Mouse (Mus musculus): ENCODE measurements around the gene Slc26a1. TPM values are rescaled to one million over a fixed set of nuclear protein-coding genes. Genes with fewer than 3 reads are reported as not detected.

The Slc26a1 gene
- polyA plus RNA-seq, 1 experiment from 2014 or later = 0.81 TPM

- Histone ChIP-seq H3K4me3 (no peak overlapping the region), H3K27ac (peak overlapping the region; percentile 22; the same call in 1 of the 2 replicates), H3K27me3 (no peaks in the 10 kb centered on the region), H3K9me3 (no peaks in the 10 kb centered on the region), H3K4me1 (peaks cover 44% of the 10 kb centered on the region), H3K9ac (no peak overlapping the region), H3K36me3 (peaks cover 49% of the 10 kb centered on the region), H3K4me2 (no peak overlapping the region)
- no peak; the same call in 1 of the 2 replicates for ATAC-seq (ENCODE audit: insufficient number of reproducible peaks, low FRiP score, low TSS enrichment, low read depth)
- 65% methylated on average over 12 of the region's 12 CpGs for WGBS
Measured at GRCm38 (mm10) chr5:108703754-108704626, 28.6 kb upstream of the Slc26a1 start.

- H3K4me1 ChIP-seq = peaks cover 69% of the 10 kb centered on the region
Measured at GRCm38 (mm10) chr5:108701341-108702021, 26.1 kb upstream of the Slc26a1 start.

GRCm38 (mm10) chr5:108700346-108700745, 25.0 kb upstream of the Slc26a1 start:
- ATAC-seq (ENCODE audit: insufficient number of reproducible peaks, low FRiP score, low TSS enrichment, low read depth) = peak; percentile 42; the same call in 1 of the 2 replicates
- H3K27me3 ChIP-seq = no peaks in the 10 kb centered on the region
- H3K36me3 ChIP-seq = peaks cover 19% of the 10 kb centered on the region
- H3K4me3 ChIP-seq = no peak overlapping the region
- peaks cover 80% of the 10 kb centered on the region for H3K4me1 ChIP-seq
- 0 out of 2 replicates have a peak overlapping the region, but pooled peaks have one; percentile 20 for H3K9ac ChIP-seq
- H3K4me2 ChIP-seq = no peak overlapping the region
- peak overlapping the region; percentile 73 for H3K27ac ChIP-seq
- H3K9me3 ChIP-seq = no peaks in the 10 kb centered on the region
- 48% methylated on average over 3 of the region's 3 CpGs for WGBS

More at GRCm38 (mm10) chr5:108701341-108702021, 26.1 kb upstream of the Slc26a1 start:
- no peak for ATAC-seq (ENCODE audit: insufficient number of reproducible peaks, low FRiP score, low TSS enrichment, low read depth)
- Histone ChIP-seq H3K9me3 (no peaks in the 10 kb centered on the region), H3K4me3 (no peak overlapping the region), H3K4me2 (no peak overlapping the region), H3K27ac (peak overlapping the region; percentile 73), H3K9ac (no peak overlapping the region), H3K27me3 (no peaks in the 10 kb centered on the region), H3K36me3 (peaks cover 30% of the 10 kb centered on the region)
- 69% methylated on average over 10 of the region's 10 CpGs for WGBS

- H3K36me3 ChIP-seq = 0 out of 2 replicates have a peak, but pooled peaks cover 4% of the 10 kb centered on the region
- H3K4me2 ChIP-seq = 0 out of 2 replicates have a peak overlapping the region, but pooled peaks have one; percentile 2
- no peaks in the 10 kb centered on the region for H3K9me3 ChIP-seq
- H3K27me3 ChIP-seq = no peaks in the 10 kb centered on the region
- ATAC-seq (ENCODE audit: insufficient number of reproducible peaks, low FRiP score, low TSS enrichment, low read depth) = peak; percentile 16; the same call in 1 of the 2 replicates
- peaks cover 83% of the 10 kb centered on the region for H3K4me1 ChIP-seq
- H3K9ac ChIP-seq = no peak overlapping the region
- 32% methylated on average over 4 of the region's 4 CpGs for WGBS
- peak overlapping the region; percentile 73 for H3K27ac ChIP-seq
- no peak overlapping the region for H3K4me3 ChIP-seq
Measured at GRCm38 (mm10) chr5:108697341-108697753, 22.0 kb upstream of the Slc26a1 start.

- Histone ChIP-seq H3K9ac (0 out of 2 replicates have a peak overlapping the region, but pooled peaks have one; percentile 10), H3K4me1 (peaks cover 86% of the 10 kb centered on the region), H3K4me2 (peak overlapping the region; percentile 19; the same call in 1 of the 2 replicates), H3K9me3 (no peaks in the 10 kb centered on the region), H3K27me3 (no peaks in the 10 kb centered on the region), H3K4me3 (0 out of 2 replicates have a peak overlapping the region, but pooled peaks have one; percentile 91), H3K27ac (peak overlapping the region; percentile 73), H3K36me3 (no peaks in the 10 kb centered on the region)
- no peak for ATAC-seq (ENCODE audit: insufficient number of reproducible peaks, low FRiP score, low TSS enrichment, low read depth)
- 58% methylated on average over 3 of the region's 3 CpGs for whole genome bisulfite sequencing
Measured at GRCm38 (mm10) chr5:108696542-108696941, 21.2 kb upstream of the Slc26a1 start.

GRCm38 (mm10) chr5:108695861-108696260, 20.5 kb upstream of the Slc26a1 start:
- Histone ChIP-seq H3K9me3 (no peaks in the 10 kb centered on the region), H3K4me2 (peak overlapping the region; percentile 84), H3K4me3 (peak overlapping the region; percentile 91), H3K27ac (peak overlapping the region; percentile 73; the same call in 1 of the 2 replicates), H3K4me1 (peaks cover 80% of the 10 kb centered on the region), H3K36me3 (no peaks in the 10 kb centered on the region), H3K9ac (no peak overlapping the region), H3K27me3 (no peaks in the 10 kb centered on the region)
- 91% methylated on average over 12 of the region's 12 CpGs for WGBS
- no peak for ATAC-seq (ENCODE audit: insufficient number of reproducible peaks, low FRiP score, low TSS enrichment, low read depth)

GRCm38 (mm10) chr5:108694352-108695261, 19.2 kb upstream of the Slc26a1 start:
- peak; percentile 13 for ATAC-seq (ENCODE audit: insufficient number of reproducible peaks, low FRiP score, low TSS enrichment, low read depth)
- Histone ChIP-seq H3K4me1 (peaks cover 68% of the 10 kb centered on the region), H3K9me3 (no peaks in the 10 kb centered on the region), H3K27me3 (no peaks in the 10 kb centered on the region), H3K4me3 (peak overlapping the region; percentile 91), H3K9ac (peak overlapping the region; percentile 78), H3K4me2 (peak overlapping the region; percentile 84), H3K27ac (peak overlapping the region; percentile 33), H3K36me3 (no peaks in the 10 kb centered on the region)
- WGBS = 1% methylated on average over 90 of the region's 99 CpGs

- Histone ChIP-seq H3K27me3 (no peaks in the 10 kb centered on the region), H3K27ac (peak overlapping the region; percentile 55), H3K4me1 (peaks cover 60% of the 10 kb centered on the region), H3K9ac (peak overlapping the region; percentile 78), H3K4me2 (peak overlapping the region; percentile 84), H3K4me3 (peak overlapping the region; percentile 91), H3K9me3 (no peaks in the 10 kb centered on the region), H3K36me3 (no peaks in the 10 kb centered on the region)
- ATAC-seq (ENCODE audit: insufficient number of reproducible peaks, low FRiP score, low TSS enrichment, low read depth) = peak; percentile 90
- 1% methylated on average over 41 of the region's 43 CpGs for WGBS
Measured at GRCm38 (mm10) chr5:108693872-108694288, 18.5 kb upstream of the Slc26a1 start.

- Histone ChIP-seq H3K4me1 (peaks cover 44% of the 10 kb centered on the region), H3K4me3 (peak within 1 kb of the TSS; percentile 91), H3K9me3 (no peaks in the 10 kb centered on the region), H3K9ac (0 out of 2 replicates have a peak within 1 kb of the TSS, but pooled peaks have one; percentile 14), H3K27ac (0 out of 2 replicates have a peak within 1 kb of the TSS, but pooled peaks have one; percentile 11), H3K27me3 (no peaks in the 10 kb centered on the region), H3K36me3 (no peaks in the 10 kb centered on the region), H3K4me2 (peak within 1 kb of the TSS; percentile 84)
- ATAC-seq (ENCODE audit: insufficient number of reproducible peaks, low FRiP score, low TSS enrichment, low read depth) = no peak
- WGBS = 3% methylated on average over 16 of the region's 18 CpGs
Measured at GRCm38 (mm10) chr5:108692271-108692670, 16.9 kb upstream of the Slc26a1 start, which contains the start of gene Fgfrl1. Gene Fgfrl1, plus strand, starts transcription at chr5:108692382.

GRCm38 (mm10) chr5:108691152-108691551, 15.8 kb upstream of the Slc26a1 start:
- Histone ChIP-seq H3K9me3 (no peaks in the 10 kb centered on the region), H3K36me3 (0 out of 2 replicates have a peak, but pooled peaks cover under 1% of the 10 kb centered on the region), H3K27me3 (no peaks in the 10 kb centered on the region), H3K4me2 (no peak overlapping the region), H3K27ac (no peak overlapping the region), H3K9ac (no peak overlapping the region), H3K4me1 (peaks cover 33% of the 10 kb centered on the region), H3K4me3 (no peak overlapping the region)
- 73% methylated on average over 4 of the region's 4 CpGs for WGBS
- ATAC-seq (ENCODE audit: insufficient number of reproducible peaks, low FRiP score, low TSS enrichment, low read depth) = no peak

GRCm38 (mm10) chr5:108689091-108689490, 13.7 kb upstream of the Slc26a1 start:
- Histone ChIP-seq H3K27me3 (no peaks in the 10 kb centered on the region), H3K9ac (no peak overlapping the region), H3K4me1 (peaks cover 19% of the 10 kb centered on the region), H3K27ac (no peak overlapping the region), H3K36me3 (0 out of 2 replicates have a peak, but pooled peaks cover 7% of the 10 kb centered on the region), H3K4me3 (no peak overlapping the region), H3K9me3 (no peaks in the 10 kb centered on the region), H3K4me2 (no peak overlapping the region)
- no peak for ATAC-seq (ENCODE audit: insufficient number of reproducible peaks, low FRiP score, low TSS enrichment, low read depth)
- WGBS = 77% methylated on average over 5 of the region's 5 CpGs

All from limb, embryonic 15.5 days (tissue).